Mouse (Mus musculus) kidney, adult 11 months (tissue): ENCODE measurements around the gene Glt28d2.
"Not testable (repeated sequence)": the region's sequence is repeated elsewhere in the genome, so short reads cannot be mapped to it uniquely, and the experiment has no call there.

Source experiments
- DNase-seq: peaks from one replicate; pipeline ENCODE4 v3.0.0; 2022

Glt28d2 gene

GRCm38 (mm10) chr3:85887239-85887827, at the start of gene Glt28d2, which contains the start of gene Gm37240:
Glt28d2 (minus strand) TSS chr3:85887516.
Gm37240 (minus strand) TSS chr3:85887518.
- peak; percentile 97 for DNase-seq

GRCm38 (mm10) chr3:85933586-85933985, 46.3 kb upstream of the Glt28d2 start:
- no peak for DNase-seq

- no peak for DNase-seq
These were observed 44.5 kb upstream of the Glt28d2 start for GRCm38 (mm10) chr3:85931859-85932258.

GRCm38 (mm10) chr3:85930671-85931255, 43.4 kb upstream of the Glt28d2 start:
- DNase-seq, result no peak

- no peak for DNase-seq
These were observed 42.4 kb upstream of the Glt28d2 start for GRCm38 (mm10) chr3:85929711-85930110.

- DNase-seq, result no peak
These were observed 40.9 kb upstream of the Glt28d2 start for GRCm38 (mm10) chr3:85928140-85928611.

GRCm38 (mm10) chr3:85927296-85927695, 40.0 kb upstream of the Glt28d2 start:
- DNase-seq, result no peak

- peak; percentile 53 for DNase-seq
These were observed 36.9 kb upstream of the Glt28d2 start for GRCm38 (mm10) chr3:85923954-85924945.

- no peak for DNase-seq
These were observed 36.0 kb upstream of the Glt28d2 start for GRCm38 (mm10) chr3:85923343-85923742.

- DNase-seq, result peak; percentile 69
These were observed 35.0 kb upstream of the Glt28d2 start for GRCm38 (mm10) chr3:85922331-85922730.

GRCm38 (mm10) chr3:85920671-85921070, 33.4 kb upstream of the Glt28d2 start:
- not testable (repeated sequence) for DNase-seq

- peak; percentile 15 for DNase-seq
These were observed 30.3 kb upstream of the Glt28d2 start for GRCm38 (mm10) chr3:85917600-85917999.

GRCm38 (mm10) chr3:85914806-85915205, 27.5 kb upstream of the Glt28d2 start:
- DNase-seq, result no peak

- no peak for DNase-seq
These were observed 19.8 kb upstream of the Glt28d2 start for GRCm38 (mm10) chr3:85907136-85907535.

GRCm38 (mm10) chr3:85904371-85904770, 17.1 kb upstream of the Glt28d2 start:
- peak; percentile 34 for DNase-seq

GRCm38 (mm10) chr3:85895020-85895419, 7.7 kb upstream of the Glt28d2 start:
- no peak for DNase-seq

- no peak for DNase-seq
These were observed 4.3 kb upstream of the Glt28d2 start for GRCm38 (mm10) chr3:85891571-85891970.

- DNase-seq, result peak; percentile 72
These were observed 930 bp upstream of the Glt28d2 start for GRCm38 (mm10) chr3:85888221-85888671.

- no peak for DNase-seq
These were observed 579 bp downstream of the Glt28d2 start for GRCm38 (mm10) chr3:85886636-85887238.

GRCm38 (mm10) chr3:85885906-85886305, 1.4 kb downstream of the Glt28d2 start:
- DNase-seq, result no peak

GRCm38 (mm10) chr3:85880687-85881086, 6.6 kb downstream of the Glt28d2 start:
- DNase-seq, result no peak

GRCm38 (mm10) chr3:85880068-85880467, 7.2 kb downstream of the Glt28d2 start:
- DNase-seq, result no peak

GRCm38 (mm10) chr3:85878911-85879310, 8.4 kb downstream of the Glt28d2 start:
- DNase-seq, result no peak
